Mouse (Mus musculus) neural tube, embryonic 12.5 days (tissue): ENCODE measurements around the gene Agpat3. TPM values are rescaled to one million over a fixed set of nuclear protein-coding genes. Genes with fewer than 3 reads are reported as not detected.
"Not testable (repeated sequence)": the region's sequence is repeated elsewhere in the genome, so short reads cannot be mapped to it uniquely, and the experiment has no call there.

Source experiments
- ATAC-seq: fragments of 200-750 bp; cut with Nextera tagmentation; 2 replicates; pipeline ENCODE4 v1.8.0; 2017; ENCODE audit warnings: low read depth, mild to moderate bottlenecking, moderate TSS enrichment, moderate library complexity; ENCODE audit not compliant: low FRiP score
- H3K27ac ChIP-seq: fragments of 300-500 bp; sonication (generic); 2 replicates; pipeline ENCODE4 v1.5.1; 2016
- H3K27me3 ChIP-seq: fragments of 300-500 bp; sonication (generic); replicated peaks from 2 replicates; pipeline ENCODE4 v1.6.1; 2016; ENCODE audit warnings: mild to moderate bottlenecking
- H3K36me3 ChIP-seq: fragments of 300-500 bp; sonication (generic); 2 replicates; pipeline ENCODE4 v1.6.1; 2016; ENCODE audit warnings: mild to moderate bottlenecking
- H3K4me1 ChIP-seq: fragments of 300-500 bp; sonication (generic); 2 replicates; pipeline ENCODE4 v1.6.1; 2016
- H3K4me2 ChIP-seq: fragments of 300-500 bp; sonication (generic); replicated peaks from 2 replicates; pipeline ENCODE4 v1.6.1; 2016; ENCODE audit warnings: mild to moderate bottlenecking
- H3K4me3 ChIP-seq: fragments of 300-500 bp; sonication (generic); 2 replicates; pipeline ENCODE4 v1.5.1; 2016
- H3K9ac ChIP-seq: fragments of 300-500 bp; sonication (generic); 2 replicates; pipeline ENCODE4 v1.6.1; 2016; ENCODE audit warnings: mild to moderate bottlenecking
- H3K9me3 ChIP-seq: fragments of 300-500 bp; sonication (generic); 2 replicates; pipeline ENCODE4 v1.6.1; 2016; ENCODE audit warnings: mild to moderate bottlenecking
- WGBS: fragments of 180-500 bp; shearing (Covaris S2); methylation state at CpG from one replicate; pipeline ENCODE4 v1.1.7; 2016; 5-methylcytosine and 5-hydroxymethylcytosine counted together
- polyA plus RNA-seq: library from polyadenylated mRNA; unstranded; fragments of >200 nt; fragmentation: Nextera tagmentation; extraction: Ambion mirVana; gene quantifications from 2 replicates; pipeline ENCODE4 v1.2.1, GENCODE M21; 2016

Gene Agpat3
- polyA plus RNA-seq, 1 experiment from 2014 or later = 62.4 TPM

DNA sequence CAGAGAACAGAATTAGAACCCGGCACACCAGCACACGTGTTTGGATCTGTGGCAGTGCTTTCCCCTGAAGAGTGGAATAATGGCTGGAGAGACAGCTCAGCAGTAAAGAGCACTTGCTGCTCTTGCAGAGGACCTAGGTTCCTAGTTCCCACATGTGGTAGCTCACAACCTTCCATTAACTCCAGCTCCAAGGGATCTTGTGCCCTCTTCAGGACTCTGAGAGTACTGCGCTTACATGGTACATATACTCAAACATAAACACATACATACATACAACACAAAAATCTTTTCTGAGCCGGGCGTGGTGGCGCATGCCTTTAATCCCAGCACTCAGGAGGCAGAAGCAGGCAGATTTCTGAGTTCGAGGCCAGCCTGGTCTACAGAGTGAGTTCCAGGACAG, 26.2 kb upstream of the Agpat3 start:
- no peak overlapping the region for H3K4me3 ChIP-seq
- no peaks in the 10 kb centered on the region; the same call in 1 of the 2 replicates for H3K27me3 ChIP-seq
- H3K4me1 ChIP-seq = no peaks in the 10 kb centered on the region
- no peak overlapping the region for H3K4me2 ChIP-seq
- 95% methylated on average over 7 of the region's 7 CpGs for WGBS
- H3K36me3 ChIP-seq = no peaks in the 10 kb centered on the region
- no peak overlapping the region for H3K9ac ChIP-seq
- no peak overlapping the region for H3K27ac ChIP-seq
- ATAC-seq = no peak
- H3K9me3 ChIP-seq = no peaks in the 10 kb centered on the region

DNA sequence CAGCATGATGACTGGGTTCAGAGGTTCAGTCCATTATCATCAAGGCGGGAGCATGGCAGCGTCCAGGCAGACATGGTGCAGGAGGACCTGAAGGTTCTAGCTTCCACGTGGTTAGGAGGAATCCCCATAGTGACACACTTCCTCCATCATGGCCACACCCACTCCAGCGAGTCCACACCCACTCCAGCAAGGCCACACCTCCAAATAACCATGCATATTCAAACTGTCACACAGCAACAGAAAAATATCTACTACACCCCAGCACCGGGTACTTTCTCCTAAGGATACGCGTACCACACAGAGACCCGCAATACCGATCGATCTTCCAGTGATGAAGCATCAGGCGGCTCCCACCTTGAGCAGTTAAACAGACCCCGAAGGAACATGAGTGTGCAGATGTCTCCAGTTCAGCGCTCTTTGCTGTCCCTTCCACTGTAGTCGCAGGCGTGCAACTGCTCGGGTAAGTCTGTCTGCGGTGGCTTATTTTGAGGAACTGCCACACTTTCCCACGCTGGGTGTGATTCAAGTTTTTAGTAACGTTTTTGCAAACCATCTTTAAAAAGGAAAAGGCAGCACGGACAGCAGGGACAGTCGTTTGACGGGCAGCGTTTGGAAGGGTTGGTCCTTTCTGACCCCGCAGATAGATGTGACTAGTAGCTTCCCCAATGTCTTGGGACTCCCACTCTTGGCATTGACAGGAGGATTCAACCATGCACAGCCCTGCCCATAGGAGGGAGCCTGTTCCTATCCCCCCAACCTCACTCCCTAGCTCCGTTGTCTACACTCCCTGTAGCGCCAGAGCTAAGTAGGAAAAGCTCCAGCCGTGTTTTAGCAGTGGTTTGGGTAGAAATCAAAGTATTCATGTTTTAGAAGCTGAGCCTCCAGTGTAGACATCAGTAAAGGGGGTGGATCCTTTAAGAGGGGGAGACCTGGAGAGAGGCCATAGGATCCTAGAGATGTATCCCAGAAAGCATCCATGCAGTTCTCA, 20.7 kb upstream of the Agpat3 start:
- 67% methylated on average over 27 of the region's 27 CpGs for WGBS
- ATAC-seq = no peak

DNA sequence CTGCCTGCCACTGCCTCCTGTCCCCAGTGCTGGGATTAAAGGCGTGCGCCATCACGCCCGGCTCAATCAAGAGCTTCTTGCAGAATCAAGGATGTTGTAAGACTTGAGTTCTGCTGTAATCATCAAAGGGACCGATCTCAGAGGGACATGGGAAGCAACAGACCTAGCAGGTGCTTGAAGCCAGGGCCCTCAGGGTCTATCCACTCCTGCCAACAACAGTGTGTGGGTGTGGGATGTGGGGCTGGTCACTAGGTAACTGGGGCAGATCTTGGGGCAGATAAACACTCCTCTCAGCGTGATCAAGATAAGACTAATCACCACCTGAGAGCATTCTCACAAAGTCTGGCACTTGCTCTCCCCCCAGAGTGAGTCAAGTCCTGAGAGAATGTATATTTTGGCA, 19.5 kb upstream of the Agpat3 start:
- WGBS = 90% methylated on average over 6 of the region's 6 CpGs

More for the DNA sequence above, 20.7 kb upstream of the Agpat3 start:
- no peak overlapping the region for H3K4me2 ChIP-seq
- H3K27me3 ChIP-seq = no peaks in the 10 kb centered on the region; the same call in 1 of the 2 replicates
- H3K9ac ChIP-seq = no peak overlapping the region
- H3K9me3 ChIP-seq = no peaks in the 10 kb centered on the region
- no peak overlapping the region for H3K4me3 ChIP-seq
- H3K36me3 ChIP-seq = no peaks in the 10 kb centered on the region
- H3K4me1 ChIP-seq = no peaks in the 10 kb centered on the region
- no peak overlapping the region for H3K27ac ChIP-seq

DNA sequence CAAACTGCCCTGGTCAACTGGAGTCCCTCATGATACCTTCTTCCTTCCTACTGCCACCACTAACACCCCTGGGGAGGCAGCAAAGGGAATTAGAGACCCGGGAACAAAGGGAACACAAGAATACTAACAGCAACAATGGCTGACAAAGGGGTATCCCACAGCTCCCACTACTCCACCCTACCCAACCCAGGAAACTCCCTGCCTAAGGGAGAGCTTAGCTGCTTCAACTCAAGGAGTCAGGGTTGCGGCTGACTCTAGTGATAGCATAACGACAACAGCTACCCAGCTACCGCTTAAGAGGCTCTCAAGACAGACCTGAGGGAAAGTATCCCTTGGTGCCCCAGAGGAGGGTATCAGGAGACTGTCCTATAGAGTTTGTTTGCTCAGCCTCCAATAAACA, 15.3 kb upstream of the Agpat3 start:
- H3K36me3 ChIP-seq = no peaks in the 10 kb centered on the region
- WGBS = 59% methylated on average over 4 of the region's 4 CpGs
- no peak for ATAC-seq
- H3K4me2 ChIP-seq = no peak overlapping the region
- H3K9me3 ChIP-seq = no peaks in the 10 kb centered on the region
- H3K27ac ChIP-seq = no peak overlapping the region
- no peak overlapping the region for H3K4me3 ChIP-seq
- H3K27me3 ChIP-seq = no peaks in the 10 kb centered on the region
- no peaks in the 10 kb centered on the region for H3K4me1 ChIP-seq
- no peak overlapping the region for H3K9ac ChIP-seq

More for the DNA sequence above, 19.5 kb upstream of the Agpat3 start:
- no peak for ATAC-seq
- Histone ChIP-seq H3K9me3 (no peaks in the 10 kb centered on the region), H3K4me3 (no peak overlapping the region), H3K36me3 (no peaks in the 10 kb centered on the region), H3K4me2 (no peak overlapping the region), H3K4me1 (no peaks in the 10 kb centered on the region), H3K27me3 (no peaks in the 10 kb centered on the region; the same call in 1 of the 2 replicates), H3K9ac (no peak overlapping the region), H3K27ac (no peak overlapping the region)

DNA sequence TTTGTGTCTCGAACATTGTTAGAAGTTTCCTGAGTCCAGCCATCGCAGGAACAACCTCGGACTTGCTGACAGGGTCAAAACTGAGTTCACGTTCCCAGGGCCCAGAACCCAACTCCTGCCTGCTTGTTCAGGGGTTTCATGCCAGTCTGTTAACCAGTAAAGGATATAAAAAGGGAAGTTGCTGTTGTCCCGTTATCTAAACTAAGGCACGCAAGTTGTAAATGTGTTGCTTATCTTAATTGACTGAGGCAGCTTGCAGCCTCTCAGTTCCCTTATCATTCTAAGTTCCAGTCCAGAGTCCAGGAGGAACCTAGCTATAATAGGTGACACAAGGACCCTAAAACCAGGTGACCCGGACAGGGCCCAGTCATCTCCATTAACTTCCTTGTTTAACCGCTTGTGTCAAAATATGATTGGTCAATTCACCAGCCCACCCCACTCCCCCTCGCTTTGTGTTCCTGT, 14.6 kb upstream of the Agpat3 start:
- WGBS = 77% methylated on average over 9 of the region's 9 CpGs
- ATAC-seq = no peak
- Histone ChIP-seq H3K4me1 (no peaks in the 10 kb centered on the region), H3K27me3 (no peaks in the 10 kb centered on the region), H3K4me2 (no peak overlapping the region), H3K36me3 (no peaks in the 10 kb centered on the region), H3K4me3 (no peak overlapping the region), H3K9ac (no peak overlapping the region), H3K9me3 (no peaks in the 10 kb centered on the region), H3K27ac (no peak overlapping the region)

DNA sequence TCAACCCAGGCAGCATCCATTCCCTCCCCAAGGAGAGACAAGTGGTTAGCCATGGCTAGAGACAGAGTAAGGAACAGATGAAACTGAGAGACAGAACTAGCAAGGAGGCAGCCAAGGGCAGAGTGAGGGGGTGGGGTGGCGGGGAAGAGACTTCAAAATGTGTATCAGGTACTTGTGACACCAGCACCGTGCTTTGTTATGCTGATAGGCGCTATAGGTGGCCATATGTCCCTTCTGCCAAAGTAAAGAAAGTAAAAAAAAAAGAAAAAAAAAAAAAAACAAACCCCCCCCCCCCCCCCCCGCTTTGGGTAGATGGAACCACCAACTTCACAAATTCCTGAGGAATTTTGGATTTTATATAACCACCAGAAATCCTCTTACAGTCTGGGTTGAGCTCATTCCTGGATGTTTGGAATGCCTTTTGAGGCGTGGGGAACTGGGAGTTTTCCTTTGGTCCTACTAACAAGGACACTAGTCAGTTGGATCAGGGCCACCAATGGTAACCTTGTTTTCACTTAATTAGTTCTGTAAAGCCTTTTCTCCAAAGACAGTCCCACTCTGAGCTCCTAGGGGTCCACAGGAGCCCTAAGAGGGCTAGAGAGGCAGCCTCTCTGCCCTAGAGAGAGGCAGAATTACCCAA, 14.0 kb upstream of the Agpat3 start:
- H3K4me1 ChIP-seq = no peaks in the 10 kb centered on the region
- no peak overlapping the region for H3K27ac ChIP-seq
- 59% methylated on average over 5 of the region's 5 CpGs for WGBS
- no peak for ATAC-seq
- H3K4me2 ChIP-seq = no peak overlapping the region
- H3K4me3 ChIP-seq = no peak overlapping the region
- H3K36me3 ChIP-seq = no peaks in the 10 kb centered on the region
- H3K27me3 ChIP-seq = no peaks in the 10 kb centered on the region
- H3K9me3 ChIP-seq = no peaks in the 10 kb centered on the region
- H3K9ac ChIP-seq = no peak overlapping the region

DNA sequence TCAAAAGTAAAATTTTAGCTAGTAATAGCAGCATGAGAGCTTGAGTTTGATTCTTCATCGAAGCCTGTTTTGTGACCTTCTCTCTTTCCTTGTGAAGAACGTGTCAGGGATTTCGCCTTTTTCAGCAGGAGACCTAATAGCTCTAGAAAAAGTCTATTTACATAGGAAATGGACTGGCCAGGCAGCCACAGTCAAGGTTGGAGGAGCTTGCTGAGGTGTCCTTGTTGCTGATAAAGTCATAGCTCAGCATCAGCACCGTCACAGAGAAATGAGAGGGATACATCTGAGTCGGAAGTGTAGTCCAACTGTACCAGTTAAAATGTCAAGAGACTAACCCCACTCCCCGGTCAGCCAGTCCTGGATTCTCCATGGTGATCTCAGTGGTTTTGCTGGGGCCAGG, 13.3 kb upstream of the Agpat3 start:
- 87% methylated on average over 6 of the region's 6 CpGs for WGBS
- ATAC-seq = no peak

DNA sequence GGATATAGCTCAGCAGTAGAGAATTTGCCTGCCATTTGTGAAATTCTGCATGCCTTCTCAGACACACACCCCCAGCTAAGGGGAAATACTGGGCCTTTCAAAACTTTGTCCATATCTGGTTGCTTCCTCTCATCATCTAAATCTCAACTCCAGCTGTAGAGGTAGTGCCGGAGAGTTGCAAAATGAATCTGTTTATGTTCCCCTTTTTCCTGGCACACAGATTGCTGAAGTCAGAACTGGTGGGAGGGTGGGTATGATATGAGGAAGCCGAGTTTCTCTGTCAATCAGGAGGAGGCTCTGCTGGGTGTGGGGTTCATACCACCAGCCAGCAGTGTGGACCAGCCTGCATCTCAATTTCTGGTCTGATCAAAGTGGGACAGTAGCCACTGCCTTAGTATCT, 11.8 kb upstream of the Agpat3 start:
- Histone ChIP-seq H3K4me1 (no peaks in the 10 kb centered on the region), H3K27ac (no peak overlapping the region), H3K9me3 (no peaks in the 10 kb centered on the region), H3K9ac (no peak overlapping the region), H3K36me3 (no peaks in the 10 kb centered on the region), H3K4me2 (no peak overlapping the region), H3K27me3 (no peaks in the 10 kb centered on the region), H3K4me3 (no peak overlapping the region)
- 82% methylated on average over 2 of the region's 2 CpGs for WGBS
- no peak for ATAC-seq

More for the DNA sequence above, 13.3 kb upstream of the Agpat3 start:
- Histone ChIP-seq H3K4me3 (no peak overlapping the region), H3K27me3 (no peaks in the 10 kb centered on the region), H3K4me1 (no peaks in the 10 kb centered on the region), H3K27ac (no peak overlapping the region), H3K4me2 (no peak overlapping the region), H3K9me3 (no peaks in the 10 kb centered on the region), H3K9ac (no peak overlapping the region), H3K36me3 (no peaks in the 10 kb centered on the region)

DNA sequence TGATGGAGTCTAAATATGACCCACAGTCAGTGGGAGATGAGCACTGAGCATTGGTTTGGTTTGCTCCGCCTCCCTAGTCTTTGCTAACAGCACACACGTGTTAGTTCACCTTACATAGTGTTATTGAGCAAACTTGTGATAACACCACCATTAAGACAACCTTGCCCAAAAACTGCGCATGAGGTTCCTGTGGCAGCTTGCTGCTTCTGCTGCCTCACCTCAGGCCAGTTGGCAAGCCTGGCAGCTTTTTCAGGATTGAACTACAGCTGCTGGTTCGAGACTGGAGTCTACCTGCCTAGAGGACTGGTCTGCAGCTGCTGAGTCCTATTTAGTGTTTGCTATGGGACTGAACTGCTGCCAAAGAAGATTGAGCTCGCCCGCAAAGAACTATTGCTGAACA, 11.1 kb upstream of the Agpat3 start:
- H3K9me3 ChIP-seq = no peaks in the 10 kb centered on the region
- no peak overlapping the region for H3K4me3 ChIP-seq
- ATAC-seq = no peak
- H3K27me3 ChIP-seq = no peaks in the 10 kb centered on the region
- H3K36me3 ChIP-seq = no peaks in the 10 kb centered on the region
- H3K4me2 ChIP-seq = no peak overlapping the region
- WGBS = 92% methylated on average over 6 of the region's 6 CpGs
- no peaks in the 10 kb centered on the region for H3K4me1 ChIP-seq
- no peak overlapping the region for H3K9ac ChIP-seq
- H3K27ac ChIP-seq = no peak overlapping the region

DNA sequence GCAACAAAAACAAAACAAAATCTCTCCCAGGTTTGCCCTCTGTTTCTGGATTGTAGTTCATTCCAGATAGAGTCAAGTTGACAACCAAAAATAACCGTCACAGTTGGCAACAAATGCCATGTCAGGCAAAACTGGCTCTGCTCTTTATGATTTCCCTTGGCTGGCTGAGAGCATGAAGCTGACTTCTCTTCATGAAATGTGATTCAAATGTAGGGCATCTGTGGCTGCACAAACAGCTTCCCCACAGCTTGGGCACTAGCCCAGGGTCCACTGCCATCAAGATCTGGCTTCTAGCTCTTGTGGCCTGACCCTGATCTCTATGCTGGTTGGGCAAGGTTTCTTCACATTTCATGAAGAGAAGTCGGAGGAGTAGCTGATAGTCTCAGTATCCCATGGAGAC, 9.7 kb upstream of the Agpat3 start:
- H3K27me3 ChIP-seq = no peaks in the 10 kb centered on the region
- H3K4me2 ChIP-seq = no peak overlapping the region
- 85% methylated on average over 2 of the region's 2 CpGs for WGBS
- no peaks in the 10 kb centered on the region for H3K36me3 ChIP-seq
- no peak overlapping the region for H3K9ac ChIP-seq
- H3K27ac ChIP-seq = no peak overlapping the region
- no peaks in the 10 kb centered on the region for H3K4me1 ChIP-seq
- ATAC-seq = no peak
- no peaks in the 10 kb centered on the region for H3K9me3 ChIP-seq
- no peak overlapping the region for H3K4me3 ChIP-seq

DNA sequence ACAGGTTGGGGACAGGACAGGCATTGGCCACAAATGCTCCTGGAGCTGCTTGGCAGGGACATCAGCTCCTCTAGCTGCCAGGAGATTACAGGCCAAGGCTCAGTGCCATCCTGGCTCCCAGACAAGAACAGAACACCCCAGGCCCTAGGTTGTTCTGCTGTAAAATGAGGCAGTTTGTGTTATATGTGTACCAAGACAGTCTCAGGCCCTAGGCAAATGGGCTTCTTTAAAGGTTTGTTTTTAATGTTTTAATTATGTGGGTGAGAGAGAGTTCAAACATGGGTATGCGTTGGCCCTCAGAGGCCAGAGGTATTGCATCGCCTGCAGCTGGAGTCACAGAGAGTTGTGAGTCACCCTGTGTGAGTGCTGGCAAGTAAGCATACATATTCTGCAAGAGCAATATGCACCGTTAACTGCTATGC, 8.0 kb upstream of the Agpat3 start:
- H3K27me3 ChIP-seq = no peaks in the 10 kb centered on the region
- H3K4me1 ChIP-seq = no peaks in the 10 kb centered on the region
- no peak overlapping the region for H3K4me2 ChIP-seq
- 86% methylated on average over 3 of the region's 3 CpGs for WGBS
- H3K4me3 ChIP-seq = no peak overlapping the region
- H3K27ac ChIP-seq = no peak overlapping the region
- H3K36me3 ChIP-seq = no peaks in the 10 kb centered on the region
- ATAC-seq = no peak
- no peaks in the 10 kb centered on the region for H3K9me3 ChIP-seq
- no peak overlapping the region for H3K9ac ChIP-seq

DNA sequence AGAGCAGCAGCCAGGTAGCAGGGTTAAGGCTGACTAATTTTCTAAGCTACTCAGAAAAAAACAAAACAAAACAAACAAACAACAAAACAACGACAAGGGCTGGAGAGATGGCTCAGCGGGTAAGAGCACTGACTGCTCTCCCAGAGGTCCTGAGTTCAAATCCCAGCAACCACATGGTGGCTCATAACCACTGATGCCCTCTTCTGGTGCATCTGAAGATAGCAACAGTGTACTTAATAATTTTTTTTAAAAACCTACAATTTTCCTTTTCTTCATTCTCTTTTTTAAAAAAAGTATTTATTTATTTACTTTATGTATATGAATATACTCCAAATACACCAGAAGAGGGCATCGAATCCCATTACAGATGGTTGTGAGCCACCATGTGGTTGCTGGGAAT, 6.7 kb upstream of the Agpat3 start:
- H3K9ac ChIP-seq, H3K4me2 ChIP-seq, H3K4me1 ChIP-seq, H3K4me3 ChIP-seq, ATAC-seq, H3K9me3 ChIP-seq, H3K27me3 ChIP-seq, H3K27ac ChIP-seq, H3K36me3 ChIP-seq: not testable (repeated sequence)
- WGBS = 91% methylated on average over 3 of the region's 3 CpGs
